Mouse (Mus musculus) ES-E14 (cell line): ENCODE data around the gene 1700025G04Rik. TPM values are rescaled to one million over a fixed set of nuclear protein-coding genes. Genes with fewer than 3 reads are reported as not detected.

Experiments used
- DNase-seq: peaks from one replicate; pipeline ENCODE4 v3.0.0-alpha.2; 2013; ENCODE audit warnings: low read depth, low spot score
- H3K27ac ChIP-seq: 2 replicates; pipeline ENCODE4 v1.5.1; 2012; ENCODE audit warnings: low read depth, mild to moderate bottlenecking, low read length, moderate library complexity, mixed read lengths; ENCODE audit not compliant: poor library complexity, insufficient read depth, severe bottlenecking
- H3K36me3 ChIP-seq: 2 replicates; pipeline ENCODE4 v1.6.1; 2012; ENCODE audit warnings: mild to moderate bottlenecking, low read length, moderate library complexity, mixed read lengths; ENCODE audit not compliant: control insufficient read depth, poor library complexity, insufficient read depth, severe bottlenecking
- H3K4me1 ChIP-seq, 2 experiments: fragments of 150-350 bp in 1 of 2; sonication (generic) in 1 of 2; 2 replicates each; pipeline ENCODE4 v1.6.1; 2012; ENCODE audit warnings: low read length in 2 of 2, mild to moderate bottlenecking in 1 of 2, mixed read lengths in 1 of 2; ENCODE audit not compliant: control insufficient read depth in 2 of 2, insufficient read depth in 2 of 2, poor library complexity in 1 of 2
- H3K4me3 ChIP-seq, 2 experiments: fragments of 150-350 bp in 1 of 2; sonication (generic) in 1 of 2; 2 replicates each; pipeline ENCODE4 v1.5.1; 2012; ENCODE audit warnings: low read length in 2 of 2, low read depth in 1 of 2, mild to moderate bottlenecking in 1 of 2, mixed read lengths in 1 of 2; ENCODE audit not compliant: insufficient read depth in 1 of 2, poor library complexity in 1 of 2, severe bottlenecking in 1 of 2
- H3K9ac ChIP-seq: 2 replicates; pipeline ENCODE4 v1.6.1; 2012; ENCODE audit warnings: low read depth, mild to moderate bottlenecking, low read length, mixed read lengths; ENCODE audit not compliant: poor library complexity, insufficient read depth, severe bottlenecking
- H3K9me3 ChIP-seq: fragments of 150-350 bp; sonication (generic); 2 replicates; pipeline ENCODE4 v1.6.1; 2012; ENCODE audit warnings: low read depth, mild to moderate bottlenecking, low read length; ENCODE audit not compliant: control insufficient read depth, insufficient read depth
- CHD2 ChIP-seq: IDR thresholded peaks from 2 replicates; pipeline ENCODE4 v1.6.1; 2014; ENCODE audit warnings: mild to moderate bottlenecking, low read depth, low read length, inconsistent platforms
- HCFC1 ChIP-seq: IDR thresholded peaks from 2 replicates; pipeline ENCODE4 v1.6.1; 2012; ENCODE audit warnings: low read length, inconsistent platforms, borderline replicate concordance; ENCODE audit not compliant: insufficient read depth
- MAFK ChIP-seq: IDR thresholded peaks from 2 replicates; pipeline ENCODE4 v1.6.1; 2014; ENCODE audit warnings: mild to moderate bottlenecking, low read depth, low read length, inconsistent platforms; ENCODE audit not compliant: insufficient read depth
- ZC3H11A ChIP-seq: IDR thresholded peaks from 2 replicates; pipeline ENCODE4 v1.6.1; 2012; ENCODE audit warnings: low read depth, mild to moderate bottlenecking, inconsistent platforms, low read length, borderline replicate concordance
- ZNF384 ChIP-seq: IDR thresholded peaks from 2 replicates; pipeline ENCODE4 v1.6.1; 2012; ENCODE audit warnings: low read depth, low read length, inconsistent platforms
- in situ Hi-C, 2 experiments: fragments of 600-800 bp; cut with MboI; formaldehyde crosslinking; loops; one replicate each; pipeline ENCODE4 v1.15.1; 2025; ENCODE audit warnings: low sequenced_read_pairs in 2 of 2, inconsistent platforms in 1 of 2; ENCODE audit not compliant: unreplicated experiment in 2 of 2
- total RNA-seq: library from RNA; depleted of rRNA; stranded (reverse); fragments of 300-350 nt; gene quantifications from 2 replicates; pipeline ENCODE4 v1.2.3, GENCODE M21; 2012

The 1700025G04Rik gene
- total RNA-seq, 1 experiment: 2.1 TPM

DNA sequence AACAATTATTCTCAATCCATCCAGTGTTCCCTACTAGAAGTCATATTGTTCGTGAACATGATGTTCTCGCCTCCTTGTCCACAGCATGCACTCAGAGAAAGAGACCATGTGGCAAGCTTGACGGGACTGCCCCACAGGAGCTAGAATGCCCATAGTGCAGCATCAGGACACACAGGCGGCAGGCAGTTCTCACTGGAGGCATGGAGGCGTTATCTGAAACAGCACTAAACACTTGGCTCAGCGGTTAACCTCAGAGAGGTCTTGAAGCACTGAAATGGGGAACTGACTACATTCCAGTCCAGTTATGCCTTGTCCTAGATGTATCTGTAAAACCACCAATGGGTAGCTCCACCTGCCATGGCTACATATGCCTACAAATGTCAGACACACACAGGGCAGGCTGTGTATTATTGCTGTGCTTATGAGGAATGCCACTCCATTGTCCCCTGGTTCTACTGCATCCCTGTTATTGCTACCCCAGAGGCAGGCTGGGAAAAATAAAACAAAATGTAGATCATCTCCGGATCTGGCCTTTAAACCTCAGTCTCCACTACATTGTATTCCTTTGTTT lies 74.3 kb downstream of the 1700025G04Rik start:
- no peaks in the 10 kb centered on the region for H3K4me1 ChIP-seq
- no peaks in the 10 kb centered on the region for H3K9me3 ChIP-seq
- H3K27ac ChIP-seq: no peak overlapping the region
- in situ Hi-C loops: no loop called here
- no peak for DNase-seq
- TF ChIP-seq HCFC1 (no peak), ZNF384 (no peak), MAFK (no peak), ZC3H11A (no peak), CHD2 (no peak)
- H3K36me3 ChIP-seq: no peaks in the 10 kb centered on the region
- H3K9ac ChIP-seq: no peak overlapping the region
- H3K4me3 ChIP-seq: no peak overlapping the region

DNA sequence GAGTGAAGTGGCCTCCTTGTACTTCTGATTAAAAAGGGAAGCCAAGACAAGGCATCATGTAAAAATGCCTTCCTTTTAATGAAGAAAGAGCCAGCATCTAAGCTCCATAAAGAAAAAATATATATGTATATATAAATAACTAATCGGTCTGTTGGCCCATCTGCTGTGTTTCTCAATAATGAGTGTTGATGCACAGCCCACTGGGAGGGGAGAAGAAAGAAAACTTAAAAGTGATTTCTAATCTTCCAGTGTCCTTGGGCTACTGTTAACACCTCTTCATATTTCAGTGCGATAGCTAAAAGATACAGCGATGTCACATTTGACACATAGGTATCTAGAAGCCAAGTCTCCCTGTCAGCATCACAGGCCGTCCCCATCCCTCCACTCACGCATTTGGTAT lies 78.2 kb downstream of the 1700025G04Rik start:
- DNase-seq: no peak
- in situ Hi-C loops: no loop called here
- TF ChIP-seq HCFC1: no peak
- TF ChIP-seq CHD2: no peak
- TF ChIP-seq ZNF384: no peak
- TF ChIP-seq MAFK: no peak
- no peak for TF ChIP-seq ZC3H11A
- no peak overlapping the region for H3K9ac ChIP-seq
- H3K9me3 ChIP-seq: no peaks in the 10 kb centered on the region
- no peak overlapping the region for H3K4me3 ChIP-seq
- no peaks in the 10 kb centered on the region for H3K36me3 ChIP-seq
- H3K27ac ChIP-seq: no peak overlapping the region
- no peaks in the 10 kb centered on the region for H3K4me1 ChIP-seq

DNA sequence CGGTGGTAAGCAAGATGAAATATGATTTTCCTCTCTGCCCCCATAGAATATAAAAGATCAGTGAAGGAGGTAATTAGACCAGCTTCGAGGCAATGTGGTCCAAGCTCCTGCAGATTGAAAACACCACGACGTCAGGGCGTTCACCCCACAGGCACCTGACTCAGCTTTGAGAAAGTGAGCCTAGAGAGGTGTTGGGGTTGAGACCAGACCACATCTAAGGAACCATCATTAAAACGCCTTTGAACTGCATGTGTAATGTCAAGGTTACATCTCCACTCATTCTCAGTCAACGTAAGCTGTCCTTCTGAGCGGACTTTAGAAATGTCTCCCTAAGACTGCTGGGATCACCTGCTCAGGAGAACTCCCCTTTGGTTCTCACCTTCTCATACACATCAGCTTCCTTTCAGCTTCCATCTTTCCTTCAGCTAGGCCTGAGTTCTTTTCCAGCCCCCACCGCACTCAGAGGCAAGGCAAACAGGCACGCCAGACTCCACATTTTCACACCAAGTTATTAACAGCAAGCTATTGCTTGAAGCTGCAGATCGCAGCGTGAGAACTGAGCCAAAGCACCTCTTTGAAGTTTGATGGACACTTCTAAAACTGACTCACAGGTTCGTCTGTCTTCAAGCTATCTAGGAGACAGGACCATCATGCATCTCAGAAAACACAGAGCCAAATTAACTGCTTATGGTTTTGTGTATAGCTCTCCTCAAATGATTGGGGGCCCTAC lies 79.5 kb downstream of the 1700025G04Rik start:
- TF ChIP-seq HCFC1 (no peak), ZNF384 (no peak), ZC3H11A (no peak), CHD2 (no peak), MAFK (no peak)
- Histone ChIP-seq H3K27ac (no peak overlapping the region), H3K36me3 (no peaks in the 10 kb centered on the region), H3K4me3 (no peak overlapping the region), H3K9ac (no peak overlapping the region), H3K4me1 (no peaks in the 10 kb centered on the region), H3K9me3 (no peaks in the 10 kb centered on the region)
- no peak for DNase-seq
- in situ Hi-C loops: no loop called here

DNA sequence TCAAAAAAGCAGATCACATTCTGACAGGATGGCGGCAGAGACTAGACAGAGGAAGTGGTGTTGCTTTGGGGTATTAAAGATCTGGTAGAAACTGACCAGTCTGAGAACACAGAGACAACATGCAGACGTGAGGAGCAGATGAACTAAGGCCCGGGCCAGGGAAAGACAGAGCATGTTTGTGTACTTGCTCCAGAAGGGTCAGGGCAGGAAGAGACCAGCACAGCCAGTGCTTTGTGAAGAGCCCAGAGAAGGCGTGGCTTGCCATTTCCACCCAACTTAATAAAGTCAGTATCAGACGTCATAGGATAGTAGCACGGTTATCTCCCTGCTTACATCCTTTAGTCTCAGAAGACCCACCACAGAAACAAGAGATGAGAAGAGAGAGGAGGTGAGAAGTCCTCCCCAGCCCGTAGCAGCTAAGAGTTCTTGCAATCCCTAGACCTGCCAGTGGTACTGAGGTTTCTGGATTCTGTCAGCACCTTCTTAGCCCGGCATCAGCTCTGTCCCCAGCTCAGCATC lies 81.4 kb downstream of the 1700025G04Rik start:
- in situ Hi-C loops: no loop called here
- Histone ChIP-seq H3K4me1 (no peaks in the 10 kb centered on the region), H3K9me3 (no peaks in the 10 kb centered on the region), H3K4me3 (no peak overlapping the region), H3K36me3 (no peaks in the 10 kb centered on the region), H3K9ac (no peak overlapping the region), H3K27ac (no peak overlapping the region)
- DNase-seq: no peak
- no peak for TF ChIP-seq CHD2
- no peak for TF ChIP-seq HCFC1
- no peak for TF ChIP-seq ZC3H11A

DNA sequence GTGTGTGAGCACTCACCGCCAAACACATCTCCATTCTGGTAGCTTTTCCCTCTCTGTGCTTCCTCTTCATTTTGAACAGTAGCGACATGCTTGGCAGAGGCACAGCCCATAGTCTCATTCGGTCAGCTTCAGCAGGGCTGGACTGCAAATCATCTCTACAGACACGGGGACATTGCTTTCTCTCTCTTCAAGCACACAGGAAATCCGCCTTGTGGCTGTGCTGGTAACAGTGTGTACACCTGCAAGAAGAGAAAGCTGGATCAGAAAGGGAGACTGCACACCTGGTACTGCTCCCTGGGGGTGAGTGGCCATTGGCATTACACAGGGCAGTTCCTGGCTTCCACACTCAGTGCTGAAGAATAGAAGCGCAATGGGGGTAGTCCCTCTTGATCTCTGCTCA lies 83.4 kb downstream of the 1700025G04Rik start:
- no peak overlapping the region for H3K4me3 ChIP-seq
- in situ Hi-C loops: no loop called here

More for the DNA sequence above, 83.4 kb downstream of the 1700025G04Rik start:
- Histone ChIP-seq H3K9me3 (no peaks in the 10 kb centered on the region), H3K27ac (no peak overlapping the region), H3K4me1 (no peaks in the 10 kb centered on the region), H3K36me3 (no peaks in the 10 kb centered on the region), H3K9ac (no peak overlapping the region)
- no peak for TF ChIP-seq MAFK
- TF ChIP-seq HCFC1: no peak
- TF ChIP-seq ZNF384: no peak
- TF ChIP-seq CHD2: no peak
- TF ChIP-seq ZC3H11A: no peak
- DNase-seq: no peak
